Mouse (Mus musculus) spleen, adult 2 months (tissue): ENCODE results near the gene S100b. TPM values are rescaled to one million over a fixed set of nuclear protein-coding genes. Genes with fewer than 3 reads are reported as not detected.

Experiments used
- DNase-seq, 2 experiments: peaks; one replicate each; pipeline versions ENCODE4 v3.0.0 to v3.0.0-alpha.2; 2012 to 2021; ENCODE audit warnings: low spot score in 2 of 2, low read depth in 1 of 2
- H3K27ac ChIP-seq: fragments of 200-500 bp; 2 replicates; pipeline ENCODE4 v1.5.1; 2012; ENCODE audit warnings: low read length, inconsistent platforms; ENCODE audit not compliant: insufficient read depth
- H3K27me3 ChIP-seq: fragments of 200-500 bp; 2 replicates; pipeline ENCODE4 v1.6.1; 2012; ENCODE audit warnings: mild to moderate bottlenecking, moderate library complexity, low read length, inconsistent platforms; ENCODE audit not compliant: control insufficient read depth, insufficient read depth
- H3K36me3 ChIP-seq: fragments of 200-500 bp; 2 replicates; pipeline ENCODE4 v1.6.1; 2012; ENCODE audit warnings: mild to moderate bottlenecking, low read length, inconsistent platforms; ENCODE audit not compliant: control insufficient read depth, insufficient read depth
- H3K4me1 ChIP-seq: fragments of 200-500 bp; 2 replicates; pipeline ENCODE4 v1.6.1; 2011; ENCODE audit warnings: inconsistent platforms; ENCODE audit not compliant: control insufficient read depth, insufficient read depth, insufficient read length
- H3K4me3 ChIP-seq: fragments of 200-500 bp; 2 replicates; pipeline ENCODE4 v1.5.1; 2011; ENCODE audit warnings: mild to moderate bottlenecking, inconsistent platforms; ENCODE audit not compliant: insufficient read depth, insufficient read length; ENCODE audit errors: extremely low read depth
- CTCF ChIP-seq: fragments of 200-500 bp; IDR thresholded peaks from 2 replicates; pipeline ENCODE4 v1.5.1; 2011; ENCODE audit warnings: mild to moderate bottlenecking, inconsistent platforms; ENCODE audit not compliant: insufficient read depth, insufficient read length, insufficient replicate concordance; ENCODE audit errors: extremely low read depth
- POLR2A ChIP-seq: fragments of 200-500 bp; IDR thresholded peaks from 2 replicates; pipeline ENCODE4 v1.6.1; 2011; ENCODE audit warnings: low read depth, low read length, inconsistent platforms
- WGBS: fragments of 180-500 bp; shearing (Covaris S2); methylation state at CpG from one replicate; pipeline ENCODE4 v1.1.7; 2018; 5-methylcytosine and 5-hydroxymethylcytosine counted together
- polyA plus RNA-seq: library from polyadenylated mRNA; depleted of rRNA; stranded (reverse); fragments of >200 nt; gene quantifications from 2 replicates; pipeline ENCODE4 v1.2.3, GENCODE M21; 2012; rRNA removed

S100b gene
- polyA plus RNA-seq, 1 experiment = 0.70 TPM

GRCm38 (mm10) chr10:76278541-76279097 is 25.0 kb downstream of the S100b start:
- 88% methylated on average over 5 of the region's 5 CpGs for WGBS
- Histone ChIP-seq H3K27me3 (no peaks in the 10 kb centered on the region), H3K27ac (no peak overlapping the region), H3K4me3 (no peak overlapping the region), H3K4me1 (no peaks in the 10 kb centered on the region), H3K36me3 (no peaks in the 10 kb centered on the region)
- no peak for TF ChIP-seq CTCF
- TF ChIP-seq POLR2A = no peak
- DNase-seq = no peak

GRCm38 (mm10) chr10:76288268-76288993 is 34.8 kb downstream of the S100b start:
- TF ChIP-seq POLR2A (no peak), CTCF (no peak)
- H3K4me1 ChIP-seq = no peaks in the 10 kb centered on the region
- 89% methylated on average over 11 of the region's 11 CpGs for WGBS
- H3K36me3 ChIP-seq = no peaks in the 10 kb centered on the region; the same call in 1 of the 2 replicates
- H3K4me3 ChIP-seq = no peak overlapping the region
- no peak overlapping the region for H3K27ac ChIP-seq
- no peaks in the 10 kb centered on the region for H3K27me3 ChIP-seq
- no peak for DNase-seq

GRCm38 (mm10) chr10:76289052-76289451 is 35.4 kb downstream of the S100b start:
- DNase-seq = no peak
- H3K4me3 ChIP-seq = no peak overlapping the region
- TF ChIP-seq CTCF = no peak
- TF ChIP-seq POLR2A = no peak
- 91% methylated on average over 5 of the region's 5 CpGs for WGBS
- peaks cover 1% of the 10 kb centered on the region; the same call in 1 of the 2 replicates for H3K36me3 ChIP-seq
- no peaks in the 10 kb centered on the region for H3K27me3 ChIP-seq
- H3K4me1 ChIP-seq = no peaks in the 10 kb centered on the region
- no peak overlapping the region for H3K27ac ChIP-seq

GRCm38 (mm10) chr10:76289936-76290671 is 36.5 kb downstream of the S100b start:
- Histone ChIP-seq H3K27me3 (no peaks in the 10 kb centered on the region), H3K27ac (no peak overlapping the region), H3K4me3 (no peak overlapping the region), H3K36me3 (peaks cover 1% of the 10 kb centered on the region; the same call in 1 of the 2 replicates), H3K4me1 (no peaks in the 10 kb centered on the region)
- 78% methylated on average over 3 of the region's 3 CpGs for WGBS
- no peak for DNase-seq
- TF ChIP-seq CTCF (no peak), POLR2A (no peak)

DNA sequence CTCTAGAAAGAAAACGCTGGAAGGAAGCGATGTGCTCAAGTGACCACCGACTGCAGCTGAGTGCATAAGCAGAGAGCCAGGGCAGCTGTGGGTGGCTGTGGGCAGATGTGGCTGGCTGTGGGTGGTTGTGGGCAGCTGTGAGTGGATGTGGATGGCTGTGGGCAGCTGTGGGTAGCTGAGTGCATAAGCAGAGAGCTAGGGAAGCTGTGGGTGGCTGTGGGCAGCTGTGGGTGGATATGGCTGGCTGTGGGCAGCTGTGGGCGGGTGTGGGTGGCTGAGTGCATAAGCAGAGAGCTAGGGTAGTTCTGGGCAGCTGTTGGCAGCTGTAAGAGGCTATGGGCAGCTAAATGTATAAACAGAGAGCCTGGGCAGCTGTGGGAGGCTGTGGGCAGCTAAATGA is 39.6 kb downstream of the S100b start:
- no peak for DNase-seq
- peaks cover 5% of the 10 kb centered on the region for H3K36me3 ChIP-seq
- no peak overlapping the region for H3K4me3 ChIP-seq
- TF ChIP-seq POLR2A (no peak), CTCF (no peak)
- H3K27me3 ChIP-seq = no peaks in the 10 kb centered on the region
- no peaks in the 10 kb centered on the region for H3K4me1 ChIP-seq
- H3K27ac ChIP-seq = no peak overlapping the region
- 69% methylated on average over 4 of the region's 4 CpGs for WGBS

DNA sequence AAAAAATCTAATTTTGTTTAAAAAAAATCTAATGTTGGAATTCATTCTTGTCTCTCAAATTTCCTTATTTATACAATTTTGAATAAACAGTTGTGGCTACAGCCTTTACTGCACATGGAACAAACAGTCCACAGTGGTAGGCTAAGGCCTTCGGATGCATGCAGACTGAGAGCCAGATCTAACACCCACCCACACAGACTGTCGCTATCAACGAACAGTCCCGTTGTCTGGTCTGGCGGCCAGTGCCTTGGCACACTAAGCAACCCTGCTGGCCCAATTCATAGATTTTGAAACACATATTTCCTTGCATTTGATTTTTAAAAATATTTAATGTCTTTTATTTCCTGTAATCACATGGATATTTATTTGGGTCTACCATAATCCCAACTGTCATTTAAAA is 46.5 kb downstream of the S100b start:
- H3K36me3 ChIP-seq = peaks cover 7% of the 10 kb centered on the region
- H3K4me1 ChIP-seq = no peaks in the 10 kb centered on the region
- WGBS = 91% methylated on average over 5 of the region's 5 CpGs
- H3K27me3 ChIP-seq = no peaks in the 10 kb centered on the region
- H3K27ac ChIP-seq = no peak overlapping the region
- no peak for TF ChIP-seq CTCF
- no peak for TF ChIP-seq POLR2A
- no peak overlapping the region for H3K4me3 ChIP-seq
- no peak for DNase-seq

DNA sequence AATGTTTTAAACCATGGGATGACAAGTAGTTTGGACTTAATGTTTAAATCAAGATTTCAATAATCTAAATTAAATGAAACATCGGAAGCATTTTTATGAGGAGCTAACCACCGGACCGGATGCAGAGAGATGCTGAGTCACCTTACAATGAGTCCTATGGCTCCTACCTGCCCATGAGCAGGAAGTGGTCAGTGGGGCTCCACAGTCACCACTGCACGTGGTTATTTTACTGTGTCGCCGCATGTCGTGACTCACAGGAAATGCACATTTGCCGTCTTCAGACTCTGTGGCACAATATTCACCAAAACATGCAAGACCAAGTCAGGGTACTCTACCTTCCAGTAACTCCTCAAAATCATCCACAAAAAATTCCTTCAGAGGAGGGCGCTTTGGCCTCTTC is 53.1 kb downstream of the S100b start:
- H3K27me3 ChIP-seq = no peaks in the 10 kb centered on the region
- peak in 1 of 2 experiments; percentile 7 for DNase-seq
- H3K4me1 ChIP-seq = no peaks in the 10 kb centered on the region
- no peak overlapping the region for H3K27ac ChIP-seq
- WGBS = 21% methylated on average over 9 of the region's 9 CpGs
- no peaks in the 10 kb centered on the region for H3K36me3 ChIP-seq
- no peak for TF ChIP-seq POLR2A
- TF ChIP-seq CTCF = no peak
- no peak overlapping the region for H3K4me3 ChIP-seq

Other genes starting within 250 kb of the S100b start
- 5.7 TPM in 2 replicates for gene Zfp280b, start 221.2 kb upstream of the S100b start, polyA plus RNA-seq
- gene Slc5a4b, start 142.9 kb upstream of the S100b start, polyA plus RNA-seq = not detected in 2 replicates
- not detected in 2 replicates for gene Slc5a4a, start 106.4 kb upstream of the S100b start, polyA plus RNA-seq
- 17.1 and 18.4 TPM in 2 replicates for gene Prmt2, start 16.0 kb upstream of the S100b start, polyA plus RNA-seq
- 6.9 and 7.1 TPM in 2 replicates for gene Dip2a, start 91.4 kb downstream of the S100b start, polyA plus RNA-seq
- not detected in 2 replicates for gene AC141477.1, start 186.6 kb downstream of the S100b start, polyA plus RNA-seq
- 18.4 and 21.1 TPM in 2 replicates for gene Pcnt, start 188.9 kb downstream of the S100b start, polyA plus RNA-seq
- not detected in 2 replicates for gene 2610028H24Rik, start 195.2 kb downstream of the S100b start, polyA plus RNA-seq
- 16.0 and 16.6 TPM in 2 replicates for gene Mcm3ap, start 215.1 kb downstream of the S100b start, polyA plus RNA-seq
- 2.4 and 3.1 TPM in 2 replicates for gene Ybey, start 215.3 kb downstream of the S100b start, polyA plus RNA-seq